Mouse (Mus musculus) urinary bladder, postnatal 4 days (tissue): Measurements from ENCODE around the gene Ckap2l.
A peak's percentile ranks its signal among the peaks of the same experiment; 100 is the strongest.

Experiments used
- DNase-seq, 2 experiments: peaks; one replicate each; pipeline ENCODE4 v3.0.0; 2021 to 2022; ENCODE audit warnings: low spot score in 2 of 2

Ckap2l gene

GRCm38 (mm10) chr2:129296671-129297588, at the start of gene Ckap2l:
TSS of gene Ckap2l (minus strand) at chr2:129297212.
- peak; percentile 94 to 96 for DNase-seq

GRCm38 (mm10) chr2:129338138-129338621, 41.2 kb upstream of the Ckap2l start:
- no peak for DNase-seq

- DNase-seq = no peak
Observed at GRCm38 (mm10) chr2:129333471-129333870, 36.5 kb upstream of the Ckap2l start.

- DNase-seq = no peak
Observed at GRCm38 (mm10) chr2:129330540-129330939, 33.5 kb upstream of the Ckap2l start.

- no peak for DNase-seq
Observed at GRCm38 (mm10) chr2:129330024-129330423, 33.0 kb upstream of the Ckap2l start.

- no peak for DNase-seq
Observed at GRCm38 (mm10) chr2:129328238-129328637, 31.2 kb upstream of the Ckap2l start.

GRCm38 (mm10) chr2:129324216-129324615, 27.2 kb upstream of the Ckap2l start:
- no peak for DNase-seq

GRCm38 (mm10) chr2:129322117-129322635, 25.2 kb upstream of the Ckap2l start:
- no peak for DNase-seq

- DNase-seq = no peak
Observed at GRCm38 (mm10) chr2:129320033-129320605, 23.1 kb upstream of the Ckap2l start.

- no peak for DNase-seq
Observed at GRCm38 (mm10) chr2:129315831-129316230, 18.8 kb upstream of the Ckap2l start.

- no peak for DNase-seq
Observed at GRCm38 (mm10) chr2:129314880-129315279, 17.9 kb upstream of the Ckap2l start.

- DNase-seq = no peak
Observed at GRCm38 (mm10) chr2:129313934-129314333, 16.9 kb upstream of the Ckap2l start.

GRCm38 (mm10) chr2:129309836-129310235, 12.8 kb upstream of the Ckap2l start, which contains the start of gene Il1a:
TSS of gene Il1a (minus strand) at chr2:129309972.
- no peak for DNase-seq

GRCm38 (mm10) chr2:129306020-129306419, 9.0 kb upstream of the Ckap2l start:
- DNase-seq = no peak

- no peak for DNase-seq
Observed at GRCm38 (mm10) chr2:129297589-129297982, 574 bp upstream of the Ckap2l start.

GRCm38 (mm10) chr2:129296086-129296485, 926 bp downstream of the Ckap2l start:
- DNase-seq = no peak

- DNase-seq = no peak
Observed at GRCm38 (mm10) chr2:129295075-129295474, 1.9 kb downstream of the Ckap2l start.

- DNase-seq = no peak
Observed at GRCm38 (mm10) chr2:129273823-129274222, 23.2 kb downstream of the Ckap2l start.

- no peak for DNase-seq
Observed at GRCm38 (mm10) chr2:129270621-129271020, 26.4 kb downstream of the Ckap2l start.

GRCm38 (mm10) chr2:129269986-129270385, 27.0 kb downstream of the Ckap2l start:
- DNase-seq = no peak

GRCm38 (mm10) chr2:129269161-129269643, 27.8 kb downstream of the Ckap2l start:
- no peak for DNase-seq

GRCm38 (mm10) chr2:129267738-129268137, 29.3 kb downstream of the Ckap2l start:
- no peak for DNase-seq
